Mouse (Mus musculus) stomach, embryonic 16.5 days (tissue): ENCODE measurements around the gene Gsg1l. TPM values are rescaled to one million over a fixed set of nuclear protein-coding genes. Genes with fewer than 3 reads are reported as not detected.

ENCODE experiments used
- ATAC-seq: fragments of 200-750 bp; cut with Nextera tagmentation; 2 replicates; pipeline ENCODE4 v1.8.0; 2017; ENCODE audit warnings: moderate number of reproducible peaks, moderate TSS enrichment; ENCODE audit not compliant: insufficient read depth, low FRiP score
- H3K27ac ChIP-seq: fragments of 300-500 bp; sonication (generic); 2 replicates; pipeline ENCODE4 v1.5.1; 2014; ENCODE audit warnings: low read length
- H3K27me3 ChIP-seq: fragments of 300-500 bp; sonication (generic); 2 replicates; pipeline ENCODE4 v1.6.1; 2014; ENCODE audit warnings: low read length, control low read depth, mixed read lengths; ENCODE audit not compliant: control insufficient read depth, insufficient read depth
- H3K36me3 ChIP-seq: fragments of 300-500 bp; sonication (generic); 2 replicates; pipeline ENCODE4 v1.6.1; 2014; ENCODE audit warnings: low read length; ENCODE audit not compliant: control insufficient read depth, insufficient read depth
- H3K4me1 ChIP-seq: fragments of 300-500 bp; sonication (generic); 2 replicates; pipeline ENCODE4 v1.6.1; 2014; ENCODE audit warnings: low read length, control low read depth, mixed read lengths; ENCODE audit not compliant: control insufficient read depth, insufficient read depth
- H3K4me2 ChIP-seq: fragments of 300-500 bp; sonication (generic); 2 replicates; pipeline ENCODE4 v1.6.1; 2014; ENCODE audit warnings: low read depth, low read length, mixed read lengths
- H3K4me3 ChIP-seq: fragments of 300-500 bp; sonication (generic); replicated peaks from 2 replicates; pipeline ENCODE4 v1.5.1; 2014; ENCODE audit warnings: mild to moderate bottlenecking, low read length
- H3K9ac ChIP-seq: fragments of 300-500 bp; sonication (generic); 2 replicates; pipeline ENCODE4 v1.6.1; 2014; ENCODE audit warnings: low read length
- H3K9me3 ChIP-seq: fragments of 300-500 bp; sonication (generic); replicated peaks from 2 replicates; pipeline ENCODE4 v1.6.1; 2016; ENCODE audit warnings: low read length, control low read depth; ENCODE audit not compliant: control insufficient read depth
- WGBS: fragments of 180-500 bp; shearing (Covaris S2); extraction: QIAGEN DNeasy Blood & Tissue Kit; methylation state at CpG from one replicate; pipeline ENCODE4 v1.1.7; 2014; 5-methylcytosine and 5-hydroxymethylcytosine counted together
- polyA plus RNA-seq: library from polyadenylated mRNA; unstranded; fragments of >200 nt; fragmentation: Nextera tagmentation; extraction: Ambion mirVana; gene quantifications from 2 replicates; pipeline ENCODE4 v1.2.1, GENCODE M21; 2015

Gene Gsg1l
- polyA plus RNA-seq, 1 experiment from 2014 or later = 0.77 TPM

DNA sequence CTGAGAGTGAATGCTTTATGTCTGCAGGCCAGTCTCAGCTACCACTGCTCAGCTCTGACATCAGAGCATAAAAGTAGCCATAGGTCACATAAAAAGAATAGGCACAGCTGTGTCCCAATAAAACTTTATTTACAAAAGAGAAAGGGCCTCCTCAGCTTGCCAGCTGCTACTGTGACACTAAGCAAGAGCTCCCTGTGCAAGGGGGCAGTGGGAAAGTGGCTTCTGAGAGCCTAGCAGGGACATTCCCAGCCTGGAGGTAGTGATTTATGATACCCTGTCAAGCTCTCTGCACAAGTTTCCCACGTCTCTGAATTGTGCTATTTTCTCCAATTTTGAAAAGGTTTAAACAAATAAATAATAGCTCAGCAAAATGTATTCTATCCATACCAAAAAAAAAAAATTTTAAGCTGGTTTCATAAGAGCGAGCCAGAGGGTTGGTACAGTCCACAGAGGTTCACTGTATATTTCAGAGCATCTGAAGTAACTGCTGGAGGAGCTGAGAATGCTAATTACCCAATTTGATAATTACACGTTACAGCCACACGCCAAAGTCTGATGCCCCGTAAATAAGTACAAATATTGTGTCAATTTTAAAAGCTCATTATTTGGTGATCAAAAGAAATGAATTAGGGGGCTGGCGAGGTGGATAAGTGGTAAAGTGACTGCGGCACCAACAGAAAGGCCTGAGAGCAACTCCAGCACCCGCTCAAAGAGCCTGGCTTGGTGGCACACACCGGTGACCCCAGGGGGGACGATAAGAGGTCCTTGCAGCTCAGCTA lies 74.9 kb downstream of the Gsg1l start:
- H3K4me3 ChIP-seq = no peak overlapping the region
- no peak for ATAC-seq
- H3K4me1 ChIP-seq = peaks cover 3% of the 10 kb centered on the region; the same call in 1 of the 2 replicates
- H3K9me3 ChIP-seq = no peaks in the 10 kb centered on the region
- no peak overlapping the region for H3K4me2 ChIP-seq
- WGBS = 66% methylated on average over 10 of the region's 10 CpGs
- no peak overlapping the region for H3K27ac ChIP-seq
- no peaks in the 10 kb centered on the region for H3K36me3 ChIP-seq
- H3K27me3 ChIP-seq = no peaks in the 10 kb centered on the region
- no peak overlapping the region for H3K9ac ChIP-seq

DNA sequence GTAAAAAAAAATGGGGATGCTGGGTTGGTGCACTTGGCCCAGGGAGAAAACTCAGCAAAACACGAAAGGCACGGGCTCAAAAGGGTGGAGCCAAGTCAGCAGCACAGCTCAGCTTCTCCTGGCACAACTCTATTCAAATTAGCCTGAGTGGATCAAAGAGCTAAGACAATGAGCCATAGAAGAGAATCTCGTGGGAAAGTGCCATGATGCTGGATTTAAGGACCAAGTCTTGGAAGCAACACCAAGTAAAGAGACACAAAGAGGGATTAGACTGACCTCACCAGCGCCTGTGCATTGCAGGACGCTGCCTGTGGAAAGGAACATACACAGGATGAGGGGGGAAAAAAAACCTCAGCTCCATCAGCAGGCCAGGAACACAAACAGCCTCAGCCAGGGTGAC lies 76.9 kb downstream of the Gsg1l start:
- H3K27me3 ChIP-seq = no peaks in the 10 kb centered on the region
- no peak for ATAC-seq
- no peaks in the 10 kb centered on the region for H3K9me3 ChIP-seq
- H3K4me2 ChIP-seq = no peak overlapping the region
- no peaks in the 10 kb centered on the region for H3K36me3 ChIP-seq
- no peak overlapping the region for H3K27ac ChIP-seq
- no peaks in the 10 kb centered on the region; the same call in 1 of the 2 replicates for H3K4me1 ChIP-seq
- WGBS = 68% methylated on average over 5 of the region's 5 CpGs
- no peak overlapping the region for H3K9ac ChIP-seq
- H3K4me3 ChIP-seq = no peak overlapping the region

DNA sequence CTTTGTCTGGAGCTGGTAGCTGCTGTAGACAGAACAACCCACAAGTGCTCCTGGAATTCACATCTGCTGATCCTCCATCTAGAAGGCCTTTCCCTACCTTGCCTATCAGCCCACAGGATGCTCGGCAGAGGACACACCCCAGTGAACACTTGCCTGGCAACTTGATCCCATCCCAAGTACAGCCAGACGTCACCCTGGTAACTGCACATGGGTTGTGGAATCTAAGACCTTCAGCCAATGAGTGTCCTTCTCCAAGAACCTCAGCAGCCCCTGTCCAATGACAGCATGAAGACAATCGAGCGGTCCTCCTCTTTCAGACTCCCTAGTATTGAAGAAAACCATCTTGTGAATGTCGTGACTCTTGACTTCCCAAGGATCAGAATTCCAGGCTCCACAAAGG lies 80.5 kb downstream of the Gsg1l start:
- Histone ChIP-seq H3K4me1 (no peaks in the 10 kb centered on the region), H3K9me3 (no peaks in the 10 kb centered on the region), H3K36me3 (no peaks in the 10 kb centered on the region), H3K27ac (no peak overlapping the region), H3K27me3 (no peaks in the 10 kb centered on the region), H3K4me2 (no peak overlapping the region), H3K4me3 (no peak overlapping the region), H3K9ac (no peak overlapping the region)
- 62% methylated on average over 5 of the region's 5 CpGs for WGBS
- no peak for ATAC-seq

DNA sequence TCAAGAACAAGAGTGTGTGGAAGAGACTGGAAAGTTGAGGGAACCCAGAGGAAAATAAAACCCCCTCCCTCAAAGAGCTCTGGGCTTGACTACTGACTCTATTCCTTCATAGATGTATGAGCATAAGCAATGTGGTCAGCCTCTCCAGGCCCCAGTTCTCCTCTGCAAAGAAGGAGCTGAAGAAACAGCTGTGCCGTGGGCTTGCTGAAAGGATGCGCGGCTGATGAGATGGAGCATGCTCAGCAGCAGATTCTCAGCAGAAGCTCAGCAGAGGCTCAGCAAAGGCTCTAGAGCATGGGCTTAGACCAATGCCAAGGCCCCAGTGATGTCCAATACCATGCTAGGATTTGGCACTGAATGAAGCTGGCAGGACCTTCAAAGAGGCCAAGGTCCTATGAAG lies 82.3 kb downstream of the Gsg1l start:
- Histone ChIP-seq H3K9me3 (no peaks in the 10 kb centered on the region), H3K27me3 (no peaks in the 10 kb centered on the region), H3K27ac (no peak overlapping the region), H3K4me2 (no peak overlapping the region), H3K4me3 (no peak overlapping the region), H3K9ac (no peak overlapping the region), H3K4me1 (no peaks in the 10 kb centered on the region), H3K36me3 (no peaks in the 10 kb centered on the region)
- ATAC-seq = no peak
- 98% methylated on average over 3 of the region's 3 CpGs for WGBS

DNA sequence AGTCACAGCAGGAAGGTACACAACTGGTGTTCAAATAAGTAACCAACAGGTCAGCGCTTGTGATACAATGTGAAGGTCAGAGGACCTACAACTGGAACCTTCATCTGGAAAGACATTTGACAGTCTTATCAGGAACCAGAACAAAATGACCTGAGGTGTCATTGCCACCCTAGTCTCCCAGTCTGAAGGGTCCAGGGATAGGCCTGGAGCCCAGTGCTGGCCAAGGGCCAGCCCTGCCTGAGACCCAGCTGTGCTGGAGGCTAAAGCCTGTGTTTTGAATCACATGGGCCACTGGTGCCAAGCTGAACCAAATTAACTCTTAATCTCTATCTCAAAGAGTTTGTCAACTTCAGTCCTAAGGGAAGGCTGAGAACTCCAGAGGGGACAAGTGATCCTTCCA lies 86.1 kb downstream of the Gsg1l start:
- H3K4me2 ChIP-seq = no peak overlapping the region
- no peaks in the 10 kb centered on the region for H3K27me3 ChIP-seq
- no peak overlapping the region for H3K9ac ChIP-seq
- whole genome bisulfite sequencing = 89% methylated on average over 1 of the region's 1 CpGs
- no peak overlapping the region for H3K4me3 ChIP-seq
- no peaks in the 10 kb centered on the region for H3K36me3 ChIP-seq
- ATAC-seq = no peak
- H3K27ac ChIP-seq = no peak overlapping the region
- no peaks in the 10 kb centered on the region for H3K9me3 ChIP-seq
- H3K4me1 ChIP-seq = no peaks in the 10 kb centered on the region

DNA sequence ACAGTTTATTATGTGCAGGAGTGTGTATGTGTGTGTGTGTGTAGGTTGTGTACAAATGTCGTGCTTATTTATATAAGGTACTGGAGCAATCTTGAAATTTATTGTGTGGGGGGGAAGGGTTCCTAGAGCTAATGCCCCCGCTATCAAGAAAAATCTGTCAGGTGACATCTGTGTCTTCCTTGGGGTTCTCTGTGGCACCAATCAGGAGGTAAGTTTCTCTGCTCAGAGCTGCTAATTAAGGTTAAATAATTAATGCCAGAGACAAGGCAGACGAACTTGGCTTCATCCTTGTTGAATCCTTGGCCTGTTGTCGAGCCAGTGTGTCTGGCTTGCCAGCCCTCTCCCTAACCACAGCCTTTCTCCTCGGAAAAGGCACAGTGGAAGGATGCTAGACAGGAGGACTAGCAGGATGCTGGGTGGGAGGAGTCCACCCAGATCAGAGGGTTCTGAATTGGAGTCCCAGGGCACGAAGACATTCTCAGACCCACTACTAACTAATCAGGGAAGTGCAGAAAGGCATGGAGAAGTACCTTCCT lies 89.8 kb downstream of the Gsg1l start:
- 70% methylated on average over 6 of the region's 6 CpGs for WGBS
- H3K4me2 ChIP-seq = no peak overlapping the region
- no peak for ATAC-seq
- H3K9me3 ChIP-seq = no peaks in the 10 kb centered on the region
- no peaks in the 10 kb centered on the region for H3K27me3 ChIP-seq
- no peak overlapping the region for H3K4me3 ChIP-seq
- H3K4me1 ChIP-seq = no peaks in the 10 kb centered on the region
- no peak overlapping the region for H3K27ac ChIP-seq
- no peak overlapping the region for H3K9ac ChIP-seq
- H3K36me3 ChIP-seq = no peaks in the 10 kb centered on the region

DNA sequence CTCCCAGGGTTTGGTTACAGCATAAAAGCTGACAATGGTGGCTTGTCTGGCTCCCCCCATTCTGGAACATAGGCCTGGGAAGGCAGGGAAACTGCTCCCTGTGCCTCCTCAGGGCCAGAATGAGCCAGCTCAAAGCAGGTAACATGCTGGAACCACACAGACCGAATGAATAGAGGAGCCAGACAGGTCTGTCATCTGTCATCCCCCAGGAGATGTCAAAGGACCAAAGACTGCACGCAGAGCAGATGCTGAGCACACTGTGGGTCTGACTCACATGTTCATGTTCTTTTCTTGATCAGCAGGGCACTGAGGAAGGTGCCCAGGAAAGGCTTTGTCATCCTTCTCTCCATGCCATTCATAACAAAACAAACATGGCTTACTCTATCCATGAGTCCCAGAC lies 90.4 kb downstream of the Gsg1l start:
- 31% methylated on average over 2 of the region's 2 CpGs for WGBS
- no peaks in the 10 kb centered on the region for H3K27me3 ChIP-seq
- no peak for ATAC-seq

DNA sequence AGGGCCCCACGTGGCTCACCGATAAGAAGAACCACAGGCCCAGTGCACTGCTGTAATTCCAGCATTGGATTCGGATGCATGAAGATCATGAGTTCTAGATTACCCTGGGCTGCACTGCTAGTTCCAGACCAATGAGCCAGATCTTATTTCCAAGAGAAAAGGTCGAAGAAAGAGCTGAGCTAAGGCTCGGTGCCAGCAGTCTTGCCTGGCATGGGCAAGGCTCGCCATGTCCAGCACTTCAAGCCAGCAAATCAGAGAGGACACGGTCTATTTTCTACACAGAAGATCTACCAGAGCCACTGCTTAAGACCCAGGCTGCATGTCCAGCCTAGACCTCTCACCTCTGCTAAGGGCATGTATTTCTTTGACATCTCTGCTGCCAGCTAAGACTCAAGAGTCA lies 92.2 kb downstream of the Gsg1l start:
- Histone ChIP-seq H3K9me3 (no peaks in the 10 kb centered on the region), H3K36me3 (no peaks in the 10 kb centered on the region), H3K4me1 (no peaks in the 10 kb centered on the region), H3K27ac (no peak overlapping the region), H3K9ac (no peak overlapping the region), H3K27me3 (no peaks in the 10 kb centered on the region), H3K4me3 (no peak overlapping the region), H3K4me2 (no peak overlapping the region)
- 82% methylated on average over 7 of the region's 7 CpGs for WGBS
- no peak for ATAC-seq

More for the DNA sequence above, 90.4 kb downstream of the Gsg1l start:
- Histone ChIP-seq H3K4me2 (no peak overlapping the region), H3K4me3 (no peak overlapping the region), H3K36me3 (no peaks in the 10 kb centered on the region), H3K4me1 (no peaks in the 10 kb centered on the region), H3K9me3 (no peaks in the 10 kb centered on the region), H3K9ac (no peak overlapping the region), H3K27ac (no peak overlapping the region)

DNA sequence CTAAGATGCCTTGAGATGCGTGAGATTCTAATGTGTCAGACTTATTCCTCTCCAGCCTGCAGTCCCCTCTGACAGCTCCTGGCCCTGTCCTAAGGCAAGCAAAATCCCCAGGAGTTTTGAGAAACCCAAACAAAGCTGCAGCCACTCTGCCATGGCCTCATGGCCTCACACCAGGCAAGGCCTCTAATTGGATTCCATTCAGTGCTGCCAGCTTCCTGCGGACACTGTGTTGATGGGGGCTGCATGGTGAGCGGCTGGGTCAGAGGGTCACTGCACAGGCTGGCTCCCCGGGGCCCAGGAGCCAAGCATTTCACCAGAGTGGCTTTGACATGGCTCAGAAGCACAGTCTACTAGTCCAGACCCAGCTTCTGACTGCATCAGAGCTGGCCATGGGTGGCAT lies 92.7 kb downstream of the Gsg1l start:
- no peak overlapping the region for H3K4me2 ChIP-seq
- H3K4me3 ChIP-seq = no peak overlapping the region
- no peaks in the 10 kb centered on the region for H3K4me1 ChIP-seq
- WGBS = 39% methylated on average over 4 of the region's 4 CpGs
- H3K36me3 ChIP-seq = no peaks in the 10 kb centered on the region
- H3K27me3 ChIP-seq = no peaks in the 10 kb centered on the region
- H3K27ac ChIP-seq = no peak overlapping the region
- no peak for ATAC-seq
- no peak overlapping the region for H3K9ac ChIP-seq
- H3K9me3 ChIP-seq = no peaks in the 10 kb centered on the region
